Mouse (Mus musculus) spleen, postnatal 14 days (tissue): Measurements from ENCODE around the gene Olfr522.
A peak's percentile ranks its signal among the peaks of the same experiment; 100 is the strongest.
"Not testable (repeated sequence)": the region's sequence is repeated elsewhere in the genome, so short reads cannot be mapped to it uniquely, and the experiment has no call there.

Experiments used
- DNase-seq, 2 experiments: peaks; one replicate each; pipeline ENCODE4 v3.0.0; 2021 to 2022; ENCODE audit warnings: low spot score in 2 of 2

Olfr522 gene

DNA sequence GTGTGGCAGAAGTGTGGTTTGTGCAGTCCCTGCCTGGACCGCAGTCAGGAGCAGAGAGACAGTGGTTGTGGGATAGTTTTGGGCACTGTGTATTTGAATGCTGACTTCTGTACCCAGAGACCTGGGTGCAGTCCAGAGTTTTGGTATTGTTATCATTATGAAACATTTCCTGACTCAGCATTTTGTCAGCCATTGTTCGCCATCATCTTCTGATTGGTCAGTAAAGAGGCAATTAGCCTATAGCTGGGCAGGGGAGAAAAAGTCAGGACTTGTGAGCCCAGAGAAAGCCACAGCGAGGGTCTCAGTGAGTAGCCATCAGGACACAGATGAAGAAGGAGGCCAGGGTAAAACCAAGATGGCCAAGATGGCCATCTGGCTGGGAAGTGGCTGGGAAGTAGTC lies 4.2 kb downstream of the Olfr522 start:
- no peak for DNase-seq

DNA sequence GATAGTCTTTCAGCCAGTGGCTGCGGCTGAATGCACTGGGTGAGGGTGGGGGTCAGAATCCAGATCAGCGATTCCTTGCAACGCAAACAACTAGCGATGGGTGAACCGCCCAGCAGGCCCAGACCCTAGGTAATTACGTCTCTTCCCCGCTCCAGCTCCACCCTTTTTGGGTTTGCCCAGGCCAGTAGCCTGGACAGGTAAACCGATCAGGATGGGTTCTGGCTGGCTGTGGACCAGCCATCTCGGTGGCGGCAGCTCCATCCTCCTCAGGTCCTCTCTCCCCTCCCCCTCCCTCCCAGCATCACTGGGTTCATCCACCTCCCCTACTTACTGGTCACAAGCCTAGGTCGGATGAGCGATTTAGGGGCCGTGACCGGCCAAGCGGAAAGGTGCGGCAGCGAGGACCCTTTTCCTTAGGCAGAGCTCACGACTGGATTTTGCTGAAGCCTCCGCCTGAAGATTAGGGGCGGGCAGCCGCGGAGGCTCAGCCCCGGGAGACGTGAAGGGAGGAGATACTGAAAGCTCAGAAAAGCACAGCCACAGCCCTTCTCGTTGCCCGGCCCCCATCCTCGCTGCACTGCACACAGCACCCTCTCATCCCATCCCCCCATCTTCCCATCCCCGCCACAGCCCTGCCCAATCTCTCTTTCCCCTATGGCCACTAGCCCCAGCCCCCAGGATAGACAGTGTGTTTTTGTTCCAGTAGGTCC lies 10.2 kb downstream of the Olfr522 start, which contains the start of gene Sprn:
Sprn (minus strand) TSS at position 660 of the 710 bp plus-strand sequence.
- DNase-seq: no peak

DNA sequence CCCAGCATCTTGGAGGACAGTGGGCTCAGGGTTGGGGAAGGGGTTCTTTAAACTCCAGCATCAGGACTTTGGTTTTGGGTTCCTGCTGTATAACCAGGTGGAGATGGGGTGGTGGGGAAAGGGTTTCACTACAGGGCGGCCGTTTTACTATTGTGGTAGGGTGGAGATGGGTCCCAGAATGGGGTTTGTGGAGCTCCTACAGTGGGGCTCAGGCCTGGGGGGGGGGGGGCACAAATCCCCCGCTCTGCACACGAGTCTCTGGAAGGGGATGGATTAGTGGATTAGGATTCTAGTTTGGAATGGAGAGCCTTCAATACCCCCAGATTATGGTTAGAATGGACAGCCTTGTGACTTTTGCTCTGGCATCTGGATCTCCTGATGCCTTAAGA lies 10.7 kb downstream of the Olfr522 start:
- no peak for DNase-seq

DNA sequence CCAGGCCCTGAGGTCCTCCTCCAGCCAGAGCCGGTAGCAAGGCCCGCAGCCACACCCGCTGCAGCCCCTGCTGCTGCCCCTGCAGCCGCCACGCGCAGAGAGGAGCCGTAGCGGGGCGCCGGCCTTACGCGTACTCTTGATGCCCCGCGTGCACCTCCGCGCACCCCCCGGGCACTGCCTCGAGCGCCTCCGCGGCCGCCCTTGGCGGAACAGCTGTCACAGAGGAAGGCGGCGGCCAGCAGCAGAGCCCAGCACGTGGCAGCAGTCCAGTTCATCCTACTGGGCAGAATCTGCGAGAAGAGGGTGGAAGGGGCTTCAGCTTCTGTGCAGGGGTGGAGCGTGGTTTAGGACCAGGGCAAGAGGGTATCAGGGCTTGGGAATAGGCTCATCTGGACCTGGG lies 11.2 kb downstream of the Olfr522 start:
- no peak for DNase-seq

DNA sequence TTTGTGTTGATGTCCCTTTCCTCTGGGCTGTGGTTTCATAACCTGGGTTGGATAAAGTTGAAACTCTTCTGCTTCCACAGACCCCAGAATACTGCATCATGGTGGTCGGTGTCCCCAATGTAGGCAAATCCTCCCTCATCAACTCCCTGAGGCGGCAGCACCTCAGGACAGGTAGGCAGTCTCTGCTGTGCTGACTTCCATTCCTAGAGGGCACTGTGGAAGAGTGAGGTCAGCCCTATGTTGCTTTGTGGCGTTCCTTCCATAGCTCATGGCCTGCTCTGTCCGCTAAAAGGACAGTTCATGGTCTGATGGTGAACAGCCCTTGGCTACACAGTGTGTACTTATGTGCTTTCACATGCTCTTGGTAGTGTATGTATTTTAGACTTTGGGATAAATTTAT lies 20.0 kb downstream of the Olfr522 start:
- DNase-seq: no peak

DNA sequence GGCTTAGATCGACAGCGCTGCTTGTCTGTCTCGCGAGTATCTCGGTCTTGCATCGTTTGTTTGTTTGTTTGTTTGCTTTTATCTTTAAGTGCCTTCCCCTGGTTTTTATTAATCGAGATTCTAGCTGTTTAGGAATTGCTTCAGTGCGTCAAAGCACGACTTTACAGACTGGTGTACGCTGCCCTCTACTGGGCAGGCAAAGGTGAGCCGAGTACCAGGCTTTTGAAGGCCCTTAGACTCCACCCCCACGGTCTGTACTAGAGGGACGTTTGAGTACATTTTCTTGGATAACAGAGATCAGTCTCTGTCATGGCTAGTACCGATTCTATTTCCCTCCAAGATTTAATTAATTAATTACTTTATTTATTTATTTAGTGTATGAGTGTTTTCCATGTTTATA lies 23.2 kb downstream of the Olfr522 start:
- DNase-seq: peak in 1 of 2 experiments; percentile 61

DNA sequence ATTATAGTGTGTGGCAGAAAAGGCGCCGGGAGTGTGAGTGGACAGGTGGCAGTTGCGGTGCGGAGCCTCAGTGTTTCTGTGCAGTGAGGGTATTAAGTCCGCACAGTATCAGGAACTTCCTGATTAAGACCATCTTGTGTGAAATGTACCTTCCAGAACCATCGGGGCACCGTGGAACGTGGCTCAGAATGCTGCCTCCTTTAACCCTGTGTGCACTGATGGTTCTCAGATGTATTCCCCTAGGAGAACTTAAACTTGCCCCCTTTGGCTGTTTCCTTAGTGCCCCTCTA lies 26.6 kb downstream of the Olfr522 start:
- no peak for DNase-seq

DNA sequence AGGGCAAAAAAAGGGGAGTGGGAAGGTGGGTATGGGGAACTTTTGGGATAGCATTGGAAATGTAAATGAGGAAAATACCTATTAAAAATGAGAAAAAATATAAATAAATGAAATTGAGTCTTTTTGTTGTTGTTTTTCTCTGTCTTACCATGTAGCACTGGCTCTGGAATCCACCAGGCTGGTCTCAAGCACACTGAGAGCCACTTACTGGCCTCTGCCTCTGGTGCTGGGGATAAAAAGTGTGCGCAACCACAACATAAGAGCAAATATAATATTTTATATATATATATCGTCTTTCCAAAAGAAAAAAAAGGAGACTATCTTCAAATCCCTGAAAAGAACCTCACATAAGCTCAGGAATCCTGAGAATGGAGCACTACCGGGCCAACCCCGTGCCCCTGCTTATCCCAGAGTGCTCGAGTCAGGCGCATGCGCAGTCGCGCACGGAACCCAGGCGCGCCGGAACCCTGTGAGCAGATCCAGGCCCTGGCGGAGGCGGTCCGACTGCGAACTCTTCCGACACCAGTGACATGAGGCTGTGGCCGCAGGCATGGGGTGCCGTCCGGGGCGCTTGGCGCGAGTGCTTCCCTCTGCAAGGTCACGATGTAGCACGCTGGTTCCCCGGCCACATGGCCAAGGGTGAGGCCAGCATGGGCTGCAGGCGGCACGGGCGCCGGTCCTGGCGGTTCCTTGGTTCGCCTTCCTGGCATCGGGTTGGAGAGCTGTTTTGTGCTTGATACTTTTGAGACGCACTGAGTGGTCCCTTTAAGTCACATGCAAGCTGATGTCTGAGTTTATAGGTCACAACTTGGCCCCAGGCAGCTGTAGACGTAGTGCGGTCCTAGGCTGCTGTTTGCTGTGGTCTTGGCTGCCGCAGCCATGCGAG lies 27.2 kb downstream of the Olfr522 start, which contains the start of gene Mtg1:
Mtg1 (plus strand) TSS at position 430 of the 886 bp plus-strand sequence.
- DNase-seq: peak; percentile 90 to 92

DNA sequence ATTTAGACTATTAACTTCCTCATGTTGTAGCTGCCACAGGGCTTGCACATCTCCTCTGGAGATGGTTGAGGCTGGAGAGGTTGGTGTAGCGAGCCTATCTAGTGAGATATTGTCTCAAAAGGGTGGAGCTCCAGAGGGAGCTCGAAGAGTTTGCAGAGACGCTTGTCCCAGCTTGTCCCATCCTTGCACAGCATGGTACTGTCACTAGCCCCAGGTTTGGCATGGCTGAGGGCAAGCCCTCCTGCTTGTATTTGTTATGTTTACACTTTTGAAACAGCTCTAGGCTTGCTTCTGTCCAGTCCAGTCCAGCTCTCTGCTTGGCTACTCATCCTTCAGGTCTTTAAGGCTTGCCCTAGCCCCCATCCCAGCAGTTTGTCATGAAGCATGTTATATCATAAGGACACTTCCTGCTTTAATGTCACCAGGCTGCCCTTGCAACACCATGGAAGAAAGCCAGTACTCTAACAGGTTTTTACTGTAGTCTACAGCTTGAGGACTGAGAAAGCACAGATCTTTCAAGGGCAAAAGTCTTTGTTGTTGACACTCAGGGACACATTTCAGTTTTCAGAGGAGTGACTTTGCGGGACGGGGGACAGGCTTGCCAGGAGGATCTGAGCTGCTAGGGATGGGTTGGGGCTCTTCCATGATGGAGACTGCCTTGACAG lies 29.3 kb downstream of the Olfr522 start:
- no peak for DNase-seq

DNA sequence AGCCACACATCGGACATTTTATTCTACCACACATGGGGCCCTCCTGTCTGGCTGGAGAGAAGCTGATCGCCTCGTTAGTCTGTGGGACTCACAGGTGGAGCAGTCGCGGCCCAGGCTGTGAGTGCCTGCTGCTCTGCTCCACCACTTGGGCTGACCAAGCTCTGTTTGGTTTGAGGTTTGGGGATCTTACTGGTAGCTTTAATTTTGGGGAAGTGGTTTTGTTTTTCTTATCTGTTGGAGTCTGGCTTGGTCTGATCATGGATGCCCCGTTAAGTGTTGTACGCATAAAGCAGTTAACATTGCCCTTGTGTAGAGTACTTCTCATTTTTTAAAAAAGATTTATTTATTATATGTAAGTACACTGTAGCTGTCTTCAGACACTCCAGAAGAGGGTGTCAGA lies 30.5 kb downstream of the Olfr522 start:
- DNase-seq: not testable (repeated sequence)

DNA sequence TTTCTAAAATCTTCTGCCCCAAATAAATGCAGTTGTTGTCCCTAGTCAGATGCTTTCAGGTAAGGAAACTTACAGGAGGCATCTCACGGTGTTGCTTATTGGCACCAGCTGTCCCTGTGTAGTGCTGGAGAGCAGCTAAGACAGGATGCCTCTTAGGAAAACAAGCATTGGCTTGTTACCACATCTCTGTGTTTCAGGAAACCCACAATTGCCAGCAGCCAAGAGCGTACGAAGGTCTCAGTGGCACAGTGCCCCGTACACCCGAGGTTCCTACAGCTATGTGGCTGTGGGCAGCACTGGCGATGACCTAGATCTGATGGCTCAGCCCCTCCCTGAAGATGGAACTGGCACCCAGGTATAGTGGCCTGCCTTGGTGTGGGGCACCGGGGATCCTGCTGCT lies 32.4 kb downstream of the Olfr522 start:
- not testable (repeated sequence) for DNase-seq

DNA sequence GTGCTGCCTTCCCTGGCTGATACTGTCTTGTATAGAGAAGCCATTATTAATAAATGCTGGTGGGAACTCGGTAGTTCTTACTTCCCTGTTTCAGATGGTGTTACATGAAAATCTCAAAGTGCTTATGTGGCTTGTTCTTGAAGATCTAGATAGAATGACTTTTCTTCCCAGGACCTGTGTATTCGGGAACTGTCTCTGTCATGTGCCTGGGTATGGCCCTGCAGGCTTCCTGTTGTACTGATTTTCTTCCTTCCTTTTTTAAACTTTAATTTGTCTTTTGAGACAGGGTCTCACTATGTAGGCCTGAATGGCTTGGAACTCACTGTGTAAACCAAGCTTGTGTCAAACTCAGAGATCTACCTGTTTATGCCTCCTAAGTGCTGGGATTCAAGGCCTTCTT lies 36.7 kb downstream of the Olfr522 start:
- no peak for DNase-seq

DNA sequence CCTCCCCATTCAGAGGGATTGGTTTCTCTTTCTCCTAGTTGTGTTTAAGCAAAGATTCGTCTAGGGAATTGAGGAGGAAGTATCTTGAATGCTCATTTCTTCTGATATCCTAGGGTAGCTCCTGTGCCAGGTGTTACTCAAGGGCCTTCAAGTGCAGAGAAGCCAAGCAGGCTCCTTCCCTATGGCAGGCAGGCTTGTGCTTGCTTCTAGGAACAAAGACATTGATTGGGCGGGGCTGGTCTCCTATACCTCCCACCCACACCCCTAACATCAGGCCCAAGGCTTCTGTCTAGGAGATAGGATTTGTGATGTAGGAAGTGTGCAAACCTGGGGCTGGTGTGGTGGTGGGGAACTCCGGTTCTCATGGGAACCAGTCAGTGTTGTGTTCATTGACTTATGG lies 37.6 kb downstream of the Olfr522 start:
- DNase-seq: no peak

DNA sequence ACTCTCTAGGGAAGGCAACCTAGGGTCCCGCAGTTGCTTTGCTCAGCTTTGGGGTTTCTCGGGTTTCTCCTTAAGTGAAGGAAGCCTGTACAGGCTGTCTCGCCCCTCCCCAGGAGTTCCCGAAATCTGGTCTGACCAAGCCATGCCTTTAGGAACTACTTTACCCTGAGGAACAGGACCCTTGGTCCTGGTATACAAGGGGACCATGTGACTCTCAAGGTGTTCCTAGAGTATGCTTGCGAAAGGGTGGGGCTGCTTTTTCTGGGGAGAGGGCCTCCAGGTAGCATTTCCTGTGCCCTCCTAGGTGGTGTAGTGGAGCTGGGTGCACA lies 38.6 kb downstream of the Olfr522 start:
- DNase-seq: no peak

DNA sequence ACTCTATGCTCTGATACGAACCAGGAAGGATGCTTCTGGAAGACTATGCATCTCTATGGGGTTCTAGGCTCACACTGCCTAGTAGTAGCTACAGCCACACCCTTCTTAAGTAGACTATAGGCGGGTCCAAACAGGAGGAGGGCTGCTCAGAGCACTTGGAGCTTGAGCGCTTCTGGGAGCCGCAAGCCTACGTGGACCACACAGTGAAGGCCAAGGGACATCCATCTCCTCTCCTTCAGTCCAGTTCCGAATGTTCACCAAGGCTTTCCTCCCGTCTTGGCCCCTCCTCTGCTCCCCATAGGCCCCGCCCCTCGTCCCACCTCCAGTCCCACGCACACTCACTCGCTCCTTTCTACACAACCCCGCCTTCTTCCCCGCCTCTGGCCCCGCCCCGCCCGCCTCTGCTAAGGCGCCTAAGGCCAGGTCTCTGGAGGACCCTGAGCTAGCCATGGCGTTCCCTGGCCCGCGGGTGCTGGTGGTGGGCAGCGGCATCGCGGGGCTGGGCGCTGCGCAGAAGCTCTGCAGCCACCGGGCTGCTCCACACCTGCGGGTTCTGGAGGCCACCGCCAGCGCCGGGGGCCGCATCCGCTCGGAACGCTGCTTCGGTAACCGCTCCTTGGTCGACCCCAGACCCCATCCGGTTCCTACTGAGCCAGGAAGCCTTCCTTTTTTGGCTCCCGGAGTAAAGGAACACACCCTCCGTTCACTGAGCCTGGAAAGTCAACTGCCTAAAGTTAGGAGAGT lies 39.1 kb downstream of the Olfr522 start:
- DNase-seq: peak; percentile 85

DNA sequence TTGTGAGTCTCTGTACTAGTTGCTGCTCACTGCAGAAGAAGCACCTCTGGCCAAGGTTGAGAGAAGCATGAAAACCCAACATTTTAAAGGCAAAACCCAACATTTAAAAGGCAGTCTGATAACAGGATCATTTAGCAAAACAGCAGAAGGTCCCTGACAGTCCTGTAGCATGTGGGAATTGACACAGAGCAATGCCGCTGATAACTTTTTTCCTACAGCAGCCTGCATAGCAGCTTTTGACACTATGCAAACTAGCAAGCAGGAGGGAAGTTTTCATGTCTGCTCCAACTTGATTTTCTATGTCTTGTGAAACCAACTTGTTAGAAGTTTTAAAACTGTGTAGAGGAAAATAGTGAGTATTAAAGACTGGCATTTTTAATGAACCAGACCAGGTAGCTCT lies 40.2 kb downstream of the Olfr522 start:
- DNase-seq: no peak

DNA sequence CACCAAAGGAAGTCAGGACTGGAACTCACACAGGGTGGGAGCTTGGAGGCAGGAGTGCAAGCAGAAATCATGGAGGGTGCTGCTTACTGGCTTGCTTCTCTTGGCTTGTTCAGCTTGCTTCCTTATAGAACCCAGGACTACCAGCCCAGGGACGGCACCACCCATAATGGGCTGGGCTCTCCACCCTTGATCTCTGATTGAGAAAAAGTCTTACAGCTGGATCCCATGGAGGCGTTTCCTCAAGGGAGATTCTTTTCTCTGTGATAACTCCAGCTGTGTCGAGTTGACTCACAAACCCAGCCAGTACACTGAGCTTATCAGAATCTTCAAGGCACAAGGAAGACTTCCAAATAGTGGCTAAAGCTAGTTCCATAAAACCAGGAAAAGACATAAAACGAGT lies 41.8 kb downstream of the Olfr522 start:
- DNase-seq: no peak

DNA sequence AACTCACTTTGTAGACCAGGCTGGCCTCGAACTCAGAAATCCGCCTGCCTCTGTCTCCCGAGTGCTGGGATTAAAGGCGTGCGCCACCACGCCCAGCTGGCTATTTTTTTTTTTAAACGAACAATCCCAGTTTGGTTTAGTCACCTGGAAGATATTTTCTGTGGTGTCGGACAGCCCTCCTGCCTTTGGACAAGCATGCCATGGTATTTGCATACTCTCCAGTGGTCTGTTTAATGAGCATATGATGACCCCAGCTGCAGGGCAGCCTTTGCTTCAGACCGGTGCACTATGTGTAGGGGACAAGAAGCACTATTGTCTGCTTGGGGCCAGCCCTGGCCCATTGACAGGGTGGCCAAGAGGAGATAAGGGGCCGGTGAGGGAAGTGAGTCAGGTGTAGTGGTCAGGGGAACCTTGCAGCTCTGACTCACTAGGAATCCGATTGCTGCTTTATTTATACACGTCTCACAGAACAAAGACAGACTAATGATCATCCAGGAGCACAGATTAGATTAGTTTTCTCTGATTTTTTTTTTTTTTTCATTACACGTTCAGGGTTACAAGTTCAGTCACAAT lies 43.1 kb downstream of the Olfr522 start:
- no peak for DNase-seq

DNA sequence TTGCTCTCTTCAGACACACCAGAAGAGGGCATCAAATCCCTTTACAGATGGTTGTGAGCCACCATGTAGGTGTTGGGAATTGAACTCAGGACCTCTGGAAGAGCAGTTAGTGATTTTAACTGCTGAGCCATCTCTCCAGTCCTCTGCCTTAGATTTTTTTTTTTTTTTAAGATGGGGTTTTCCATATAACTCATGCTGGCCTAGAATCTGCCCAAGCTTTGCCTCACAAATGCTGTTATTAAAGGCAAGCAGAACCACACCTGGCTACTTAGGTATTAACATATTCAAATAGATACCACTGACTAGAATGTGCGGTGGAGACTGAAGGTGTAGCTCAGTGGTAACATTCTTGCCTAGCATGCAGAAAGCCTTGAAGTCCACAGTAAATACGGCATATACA lies 44.1 kb downstream of the Olfr522 start:
- DNase-seq: no peak

DNA sequence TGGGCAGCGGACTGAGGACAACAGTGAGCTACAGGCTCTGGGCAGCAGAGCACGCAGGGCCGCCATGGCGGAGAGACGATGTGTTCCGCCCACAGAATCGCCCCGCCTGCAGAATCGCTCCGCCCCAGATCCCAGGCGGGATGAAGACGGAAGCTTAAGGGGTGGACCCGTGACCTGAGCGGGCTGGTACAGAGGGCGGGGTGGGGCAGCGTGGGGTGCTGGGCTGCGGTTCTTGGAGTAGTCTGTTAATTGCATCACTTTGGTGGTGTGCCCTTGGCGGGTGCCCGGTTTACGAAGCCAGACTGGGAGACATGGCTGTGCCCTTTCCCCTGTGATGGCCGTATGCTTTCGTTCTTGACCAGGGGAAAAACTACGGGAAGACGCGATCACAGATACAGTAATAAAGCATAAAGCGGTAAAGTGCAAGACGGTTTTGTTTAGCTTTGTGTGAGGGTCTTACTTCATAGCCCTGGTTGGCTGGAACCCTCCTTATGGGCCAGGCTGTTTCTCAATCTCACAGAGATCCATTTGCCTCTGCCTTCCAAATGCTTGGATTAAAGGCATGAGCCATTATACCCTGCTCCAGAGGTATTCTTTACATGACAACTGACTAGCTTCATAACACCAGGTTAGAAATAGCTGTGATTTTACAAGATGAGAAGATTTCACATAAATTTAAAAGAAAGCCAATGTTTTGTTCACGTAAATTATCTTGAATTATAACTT lies 48.1 kb downstream of the Olfr522 start, which contains the start of gene Echs1:
Echs1 (minus strand) TSS at position 148 of the 726 bp plus-strand sequence.
- DNase-seq: peak; percentile 79 to 81
